Mouse (Mus musculus): Measurements from ENCODE around the gene Vmn2r46.
"Not testable (repeated sequence)": the region's sequence is repeated elsewhere in the genome, so short reads cannot be mapped to it uniquely, and the experiment has no call there.

Gene Vmn2r46

GRCm38 (mm10) chr7:9770471-9770870 lies at the start of gene Vmn2r46:
Gene Vmn2r46 (minus strand): TSS chr7:9770571.
- not testable (repeated sequence) for DNase-seq (ENCODE audit: low read depth, low spot score)
